Mouse (Mus musculus): Measurements from ENCODE around the gene Vac14. TPM values are rescaled to one million over a fixed set of nuclear protein-coding genes. Genes with fewer than 3 reads are reported as not detected.

Gene Vac14
- polyA plus RNA-seq, 1 experiment, result 21.8 TPM

DNA sequence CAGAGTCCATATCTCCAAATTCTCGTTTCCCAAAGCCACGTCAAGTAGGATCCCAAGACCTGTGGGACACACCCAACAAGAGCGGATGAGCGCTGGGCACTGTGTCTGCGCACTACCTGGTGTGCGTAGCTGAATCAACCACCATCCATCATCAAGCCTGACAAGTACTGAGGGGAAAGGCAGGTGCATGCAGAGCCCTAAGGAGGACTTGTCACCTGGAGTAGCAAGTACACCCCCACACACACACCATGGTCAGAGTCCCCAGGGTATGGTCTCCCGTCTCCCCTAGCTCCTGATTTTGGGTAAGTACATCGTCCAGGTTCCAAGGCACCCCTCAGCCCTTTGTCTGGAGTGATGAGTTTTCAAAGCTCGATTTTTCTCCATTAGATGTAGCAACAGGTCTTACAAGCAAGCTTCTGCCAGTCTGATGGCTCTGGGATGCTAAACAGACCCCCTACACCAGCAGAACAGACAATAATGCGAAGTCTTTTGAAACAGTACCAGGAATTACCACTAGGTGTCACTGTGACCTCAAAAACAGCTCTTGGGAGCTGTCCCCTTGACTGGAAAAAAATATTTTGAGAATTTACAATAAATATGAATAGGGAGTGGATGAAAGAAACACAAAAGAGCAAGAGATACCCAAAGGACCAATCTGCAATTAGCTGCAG lies 131.2 kb downstream of the Vac14 start:
- DNase-seq (ENCODE audit: low spot score), result no peak

- DNase-seq (ENCODE audit: low spot score), result no peak
Observed at GRCm38 (mm10) chr8:110750269-110750668, 131.9 kb downstream of the Vac14 start.

GRCm38 (mm10) chr8:110751490-110751889 lies 133.1 kb downstream of the Vac14 start:
- no peak for DNase-seq (ENCODE audit: low spot score)

DNA sequence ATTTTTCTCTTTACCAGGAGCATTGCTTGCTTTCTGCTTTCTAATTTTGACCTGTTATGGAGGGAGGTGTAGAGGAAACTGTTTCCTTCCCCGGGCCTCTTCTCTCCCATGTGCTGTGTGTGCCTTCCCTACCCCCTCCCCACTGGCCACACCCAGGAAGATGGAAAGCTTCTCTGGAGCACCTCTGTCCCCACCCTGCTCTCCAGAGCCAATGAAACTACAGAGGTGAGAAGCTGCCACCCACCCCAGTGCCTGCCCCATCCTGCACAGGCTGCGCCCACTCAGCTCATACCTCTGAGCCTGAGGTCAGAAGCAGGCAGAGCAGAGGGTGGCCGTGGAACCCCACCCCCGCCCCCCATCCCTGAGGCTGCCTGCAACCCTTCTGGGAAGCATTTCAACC lies 136.3 kb downstream of the Vac14 start:
- DNase-seq (ENCODE audit: low spot score), result no peak

GRCm38 (mm10) chr8:110755511-110756170 lies 137.3 kb downstream of the Vac14 start:
- DNase-seq (ENCODE audit: low spot score), result no peak

GRCm38 (mm10) chr8:110756196-110756595 lies 137.8 kb downstream of the Vac14 start:
- no peak for DNase-seq (ENCODE audit: low spot score)

GRCm38 (mm10) chr8:110760280-110760940 lies 142.0 kb downstream of the Vac14 start:
- DNase-seq (ENCODE audit: low spot score), result no peak

- DNase-seq (ENCODE audit: low spot score), result no peak
Observed at GRCm38 (mm10) chr8:110761185-110761584, 142.8 kb downstream of the Vac14 start.

GRCm38 (mm10) chr8:110761988-110762387 lies 143.6 kb downstream of the Vac14 start:
- no peak for DNase-seq (ENCODE audit: low spot score)

GRCm38 (mm10) chr8:110764671-110765070 lies 146.3 kb downstream of the Vac14 start:
- DNase-seq (ENCODE audit: low spot score), result no peak

DNA sequence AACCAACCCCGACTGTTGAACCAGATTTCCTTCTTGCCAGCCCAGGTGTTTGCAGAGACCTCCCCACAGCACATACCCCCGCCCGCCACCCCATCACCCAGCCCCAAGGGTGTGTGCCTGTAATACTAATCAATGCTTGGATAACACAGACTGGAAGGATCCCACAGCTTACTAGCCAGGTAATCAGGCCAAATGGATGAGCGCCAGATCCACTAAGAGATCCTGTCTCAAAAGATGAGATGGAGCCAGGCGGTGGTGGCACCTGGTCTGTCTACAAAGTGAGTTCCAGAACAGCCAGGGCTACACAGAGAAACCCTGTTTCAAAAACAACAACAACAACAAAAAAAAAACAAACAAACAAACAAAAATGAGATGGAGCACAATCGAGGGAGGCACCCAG lies 148.9 kb downstream of the Vac14 start:
- DNase-seq (ENCODE audit: low spot score), result no peak

Other genes with a start within 250 kb of the Vac14 start
- 28.7 and 47.5 TPM in 2 replicates for gene Mtss1l, start 102.9 kb downstream of the Vac14 start, polyA plus RNA-seq (2012; rRNA removed)
- 11.3 and 13.4 TPM in 2 replicates for gene Il34, start 187.3 kb downstream of the Vac14 start, polyA plus RNA-seq (2012; rRNA removed)
- 40.9 and 43.1 TPM in 2 replicates for gene Cog4, start 228.0 kb downstream of the Vac14 start, polyA plus RNA-seq (2012; rRNA removed)
- 32.3 and 37.1 TPM in 2 replicates for gene Sf3b3, start 228.2 kb downstream of the Vac14 start, polyA plus RNA-seq (2012; rRNA removed)